ENCODE assay signal across 8 mouse cellular contexts in genomic region chr14:105893623-105893995, GRCm38 (mm10). TPM values are rescaled to one million over a fixed set of nuclear protein-coding genes. Genes with fewer than 3 reads are reported as not detected.
DNase-seq lines count a peak whose midpoint lies in the region; ATAC-seq lines count a peak whose summit lies in the region.

No protein-coding gene starts in this region.

- peak overlapping the region; percentile 94 for H3K4me2 ChIP-seq in heart, embryonic 11.5 days

- H3K27ac ChIP-seq in heart, embryonic 11.5 days (ENCODE audit: low read depth, low read length): peak overlapping the region; percentile 47
- peak overlapping the region; percentile 98 for H3K27ac ChIP-seq in midbrain, embryonic 10.5 days (replicated peaks)

- peaks cover 17% of the 10 kb centered on the region for H3K4me1 ChIP-seq in heart, embryonic 11.5 days (ENCODE audit: control insufficient read depth, insufficient read depth, low read length)
- peaks cover 46% of the 10 kb centered on the region for H3K4me1 ChIP-seq in midbrain, embryonic 10.5 days

- WGBS in heart, embryonic 11.5 days (ENCODE audit: insufficient replicate concordance): 21% methylated on average over 9 of the region's 9 CpGs
- 16% methylated on average over 9 of the region's 9 CpGs for WGBS in midbrain, embryonic 10.5 days

- H3K27me3 ChIP-seq in heart, embryonic 11.5 days (ENCODE audit: control insufficient read depth, insufficient read depth, low read length): no peaks in the 10 kb centered on the region
- peaks cover 15% of the 10 kb centered on the region for H3K27me3 ChIP-seq in midbrain, embryonic 10.5 days (ENCODE audit: low read depth, poor library complexity, severe bottlenecking)

- DNase-seq in adrenal gland, postnatal 25 days: peak; percentile 48
- DNase-seq in adrenal gland, postnatal 10 days: no peak
- DNase-seq in ovary, postnatal 36 days (ENCODE audit: low spot score): peak; percentile 14
- DNase-seq in ovary, adult 18-20 months (ENCODE audit: low spot score): no peak
- DNase-seq in kidney, postnatal 10 days: peak; percentile 55
- DNase-seq in midbrain, embryonic 10.5 days (ENCODE audit: low spot score): no peak

- no peak for ATAC-seq in heart, embryonic 11.5 days (replicated peaks; ENCODE audit: insufficient number of reproducible peaks, low FRiP score, low TSS enrichment)
- ATAC-seq in megakaryocyte progenitor cell, adult 5-6 weeks (replicated peaks; ENCODE audit: poor library complexity): no peak

- no peaks in the 10 kb centered on the region for H3K9me3 ChIP-seq in heart, embryonic 11.5 days (replicated peaks; ENCODE audit: control insufficient read depth, low read length)
- no peaks in the 10 kb centered on the region for H3K9me3 ChIP-seq in midbrain, embryonic 10.5 days (replicated peaks)

- peaks cover 6% of the 10 kb centered on the region; the same call in 1 of the 2 replicates for H3K36me3 ChIP-seq in heart, embryonic 11.5 days (ENCODE audit: control insufficient read depth, insufficient read depth, low read length)
- peaks cover 15% of the 10 kb centered on the region for H3K36me3 ChIP-seq in midbrain, embryonic 10.5 days

- H3K4me3 ChIP-seq in heart, embryonic 11.5 days (ENCODE audit: low read depth, low read length): peak overlapping the region; percentile 91
- H3K4me3 ChIP-seq in midbrain, embryonic 10.5 days: peak overlapping the region; percentile 88

- peak overlapping the region; percentile 96 for H3K9ac ChIP-seq in heart, embryonic 11.5 days (ENCODE audit: low read depth, low read length)

RNA-seq across cellular contexts. Expression of gene Spry2, which starts 3.0 kb away (rescaled TPM):
- 33.7 and 43.4 TPM in 2 replicates for total RNA-seq in adrenal gland, postnatal 25 days (2021)
- total RNA-seq in adrenal gland, postnatal 10 days (2021): 10 to 100 TPM; 39.4 to 41.3 TPM
- polyA plus RNA-seq in heart, embryonic 11.5 days (2014; fragmentation: Nextera tagmentation; extraction: Ambion mirVana): 58.3 and 62.9 TPM in 2 replicates
- polyA plus RNA-seq in midbrain, embryonic 10.5 days (2016; fragmentation: Nextera tagmentation; extraction: Ambion mirVana): 25.8 and 29.0 TPM in 2 replicates
- total RNA-seq in megakaryocyte progenitor cell, adult 5-6 weeks (2015): 11.6 and 16.3 TPM in 2 replicates
- total RNA-seq in megakaryocyte progenitor cell, adult 5-6 weeks (2017): 7.1 and 9.9 TPM in 2 replicates

Comparison
In these comparisons a context has a peak if more than half of its experiments do, and no peak if none do; other contexts are left out.
1. DNase-seq: peak in adrenal gland, postnatal 25 days (single experiment), ovary, postnatal 36 days (single experiment) and kidney, postnatal 10 days (single experiment); none in adrenal gland, postnatal 10 days (single experiment), ovary, adult 18-20 months (single experiment) and midbrain, embryonic 10.5 days (single experiment).